Mouse (Mus musculus): ENCODE measurements around the gene Amh. TPM values are rescaled to one million over a fixed set of nuclear protein-coding genes. Genes with fewer than 3 reads are reported as not detected.
A peak's percentile ranks its signal among the peaks of the same experiment; 100 is the strongest.

Amh gene
- not detected in 2 replicates for polyA plus RNA-seq (2015; fragmentation: Nextera tagmentation; extraction: Ambion mirVana)

- Histone ChIP-seq H3K4me2 (ENCODE audit: low read length) (no peak within 1 kb of the TSS; the same call in 1 of the 2 replicates), H3K4me3 (ENCODE audit: low read length) (no peak within 1 kb of the TSS), H3K9ac (ENCODE audit: low read depth, low read length) (0 out of 2 replicates have a peak within 1 kb of the TSS, but pooled peaks have one; percentile 84), H3K36me3 (ENCODE audit: control insufficient read depth, insufficient read depth, low read length) (peaks cover 39% of the 10 kb centered on the region), H3K9me3 (ENCODE audit: control insufficient read depth, low read length) (no peaks in the 10 kb centered on the region), H3K27ac (ENCODE audit: low read depth, low read length) (no peak within 1 kb of the TSS), H3K27me3 (replicated peaks; ENCODE audit: control insufficient read depth, insufficient read depth, low read length) (peaks cover 13% of the 10 kb centered on the region), H3K4me1 (ENCODE audit: control insufficient read depth, insufficient read depth, low read depth, low read length) (peaks cover 28% of the 10 kb centered on the region)
- ATAC-seq, result no peak
- WGBS, result 76% methylated on average over 6 of the region's 6 CpGs
Measured at GRCm38 (mm10) chr10:80804916-80805315, at the start of gene Amh. Gene Amh, plus strand, starts transcription at chr10:80805243.

GRCm38 (mm10) chr10:80755291-80756015 lies 49.6 kb upstream of the Amh start:
- no peak for ATAC-seq
- H3K36me3 ChIP-seq (ENCODE audit: control insufficient read depth, insufficient read depth, low read length), result no peaks in the 10 kb centered on the region
- H3K27ac ChIP-seq (ENCODE audit: low read depth, low read length), result peak overlapping the region; percentile 86
- peak overlapping the region; percentile 65 for H3K4me2 ChIP-seq (ENCODE audit: low read length)
- peaks cover 35% of the 10 kb centered on the region for H3K4me1 ChIP-seq (ENCODE audit: control insufficient read depth, insufficient read depth, low read depth, low read length)
- no peaks in the 10 kb centered on the region for H3K27me3 ChIP-seq (replicated peaks; ENCODE audit: control insufficient read depth, insufficient read depth, low read length)
- H3K4me3 ChIP-seq (ENCODE audit: low read length), result peak overlapping the region; percentile 82
- WGBS, result under 1% methylated on average over 57 of the region's 75 CpGs
- H3K9me3 ChIP-seq (ENCODE audit: control insufficient read depth, low read length), result no peaks in the 10 kb centered on the region
- H3K9ac ChIP-seq (ENCODE audit: low read depth, low read length), result peak overlapping the region; percentile 81

- ATAC-seq, result no peak
- Histone ChIP-seq H3K4me2 (ENCODE audit: low read length) (peak overlapping the region; percentile 65), H3K27me3 (replicated peaks; ENCODE audit: control insufficient read depth, insufficient read depth, low read length) (no peaks in the 10 kb centered on the region), H3K9ac (ENCODE audit: low read depth, low read length) (peak overlapping the region; percentile 81), H3K4me3 (ENCODE audit: low read length) (peak overlapping the region; percentile 82), H3K27ac (ENCODE audit: low read depth, low read length) (no peak overlapping the region), H3K36me3 (ENCODE audit: control insufficient read depth, insufficient read depth, low read length) (no peaks in the 10 kb centered on the region), H3K9me3 (ENCODE audit: control insufficient read depth, low read length) (no peaks in the 10 kb centered on the region), H3K4me1 (ENCODE audit: control insufficient read depth, insufficient read depth, low read depth, low read length) (peaks cover 39% of the 10 kb centered on the region)
- WGBS, result 40% methylated on average over 3 of the region's 3 CpGs
Measured at GRCm38 (mm10) chr10:80756099-80756498, 48.9 kb upstream of the Amh start.

- peak overlapping the region; percentile 82 for H3K4me3 ChIP-seq (ENCODE audit: low read length)
- no peak overlapping the region for H3K9ac ChIP-seq (ENCODE audit: low read depth, low read length)
- no peaks in the 10 kb centered on the region for H3K27me3 ChIP-seq (replicated peaks; ENCODE audit: control insufficient read depth, insufficient read depth, low read length)
- H3K4me1 ChIP-seq (ENCODE audit: control insufficient read depth, insufficient read depth, low read depth, low read length), result peaks cover 39% of the 10 kb centered on the region
- H3K27ac ChIP-seq (ENCODE audit: low read depth, low read length), result no peak overlapping the region
- no peaks in the 10 kb centered on the region for H3K9me3 ChIP-seq (ENCODE audit: control insufficient read depth, low read length)
- ATAC-seq, result no peak
- WGBS, result 60% methylated on average over 2 of the region's 2 CpGs
- peak overlapping the region; percentile 65 for H3K4me2 ChIP-seq (ENCODE audit: low read length)
- no peaks in the 10 kb centered on the region for H3K36me3 ChIP-seq (ENCODE audit: control insufficient read depth, insufficient read depth, low read length)
Measured at GRCm38 (mm10) chr10:80756509-80756908, 48.5 kb upstream of the Amh start.

GRCm38 (mm10) chr10:80756967-80757366 lies 48.1 kb upstream of the Amh start:
- ATAC-seq, result no peak
- WGBS, result 62% methylated on average over 4 of the region's 4 CpGs
- peaks cover 39% of the 10 kb centered on the region for H3K4me1 ChIP-seq (ENCODE audit: control insufficient read depth, insufficient read depth, low read depth, low read length)
- H3K27ac ChIP-seq (ENCODE audit: low read depth, low read length), result no peak overlapping the region
- H3K9me3 ChIP-seq (ENCODE audit: control insufficient read depth, low read length), result no peaks in the 10 kb centered on the region
- peak overlapping the region; percentile 26; the same call in 1 of the 2 replicates for H3K9ac ChIP-seq (ENCODE audit: low read depth, low read length)
- H3K4me2 ChIP-seq (ENCODE audit: low read length), result peak overlapping the region; percentile 23; the same call in 1 of the 2 replicates
- no peaks in the 10 kb centered on the region for H3K27me3 ChIP-seq (replicated peaks; ENCODE audit: control insufficient read depth, insufficient read depth, low read length)
- H3K36me3 ChIP-seq (ENCODE audit: control insufficient read depth, insufficient read depth, low read length), result no peaks in the 10 kb centered on the region
- H3K4me3 ChIP-seq (ENCODE audit: low read length), result no peak overlapping the region

- no peaks in the 10 kb centered on the region for H3K27me3 ChIP-seq (replicated peaks; ENCODE audit: control insufficient read depth, insufficient read depth, low read length)
- H3K9ac ChIP-seq (ENCODE audit: low read depth, low read length), result peak overlapping the region; percentile 2; the same call in 1 of the 2 replicates
- ATAC-seq, result no peak
- peaks cover 35% of the 10 kb centered on the region for H3K4me1 ChIP-seq (ENCODE audit: control insufficient read depth, insufficient read depth, low read depth, low read length)
- WGBS, result 37% methylated on average over 5 of the region's 5 CpGs
- no peak overlapping the region for H3K4me2 ChIP-seq (ENCODE audit: low read length)
- H3K27ac ChIP-seq (ENCODE audit: low read depth, low read length), result no peak overlapping the region
- no peak overlapping the region for H3K4me3 ChIP-seq (ENCODE audit: low read length)
- H3K36me3 ChIP-seq (ENCODE audit: control insufficient read depth, insufficient read depth, low read length), result no peaks in the 10 kb centered on the region
- no peaks in the 10 kb centered on the region for H3K9me3 ChIP-seq (ENCODE audit: control insufficient read depth, low read length)
Measured at GRCm38 (mm10) chr10:80757717-80758116, 47.3 kb upstream of the Amh start.

- Histone ChIP-seq H3K27me3 (replicated peaks; ENCODE audit: control insufficient read depth, insufficient read depth, low read length) (no peaks in the 10 kb centered on the region), H3K27ac (ENCODE audit: low read depth, low read length) (no peak overlapping the region), H3K4me2 (ENCODE audit: low read length) (no peak overlapping the region), H3K9me3 (ENCODE audit: control insufficient read depth, low read length) (no peaks in the 10 kb centered on the region), H3K36me3 (ENCODE audit: control insufficient read depth, insufficient read depth, low read length) (no peaks in the 10 kb centered on the region), H3K9ac (ENCODE audit: low read depth, low read length) (no peak overlapping the region), H3K4me1 (ENCODE audit: control insufficient read depth, insufficient read depth, low read depth, low read length) (peaks cover 35% of the 10 kb centered on the region), H3K4me3 (ENCODE audit: low read length) (no peak overlapping the region)
- WGBS, result 89% methylated on average over 7 of the region's 7 CpGs
- ATAC-seq, result no peak
Measured at GRCm38 (mm10) chr10:80758651-80759050, 46.4 kb upstream of the Amh start.

GRCm38 (mm10) chr10:80760596-80761524 lies 44.2 kb upstream of the Amh start:
- no peak overlapping the region for H3K9ac ChIP-seq (ENCODE audit: low read depth, low read length)
- H3K4me3 ChIP-seq (ENCODE audit: low read length), result no peak overlapping the region
- no peak for ATAC-seq
- 93% methylated on average over 4 of the region's 4 CpGs for WGBS
- H3K4me2 ChIP-seq (ENCODE audit: low read length), result no peak overlapping the region
- no peaks in the 10 kb centered on the region for H3K27me3 ChIP-seq (replicated peaks; ENCODE audit: control insufficient read depth, insufficient read depth, low read length)
- H3K4me1 ChIP-seq (ENCODE audit: control insufficient read depth, insufficient read depth, low read depth, low read length), result peaks cover 30% of the 10 kb centered on the region
- H3K27ac ChIP-seq (ENCODE audit: low read depth, low read length), result no peak overlapping the region
- H3K9me3 ChIP-seq (ENCODE audit: control insufficient read depth, low read length), result no peaks in the 10 kb centered on the region
- no peaks in the 10 kb centered on the region for H3K36me3 ChIP-seq (ENCODE audit: control insufficient read depth, insufficient read depth, low read length)

GRCm38 (mm10) chr10:80761821-80762220 lies 43.2 kb upstream of the Amh start:
- Histone ChIP-seq H3K36me3 (ENCODE audit: control insufficient read depth, insufficient read depth, low read length) (0 out of 2 replicates have a peak, but pooled peaks cover 6% of the 10 kb centered on the region), H3K27ac (ENCODE audit: low read depth, low read length) (no peak overlapping the region), H3K4me1 (ENCODE audit: control insufficient read depth, insufficient read depth, low read depth, low read length) (peaks cover 21% of the 10 kb centered on the region), H3K4me3 (ENCODE audit: low read length) (no peak overlapping the region), H3K27me3 (replicated peaks; ENCODE audit: control insufficient read depth, insufficient read depth, low read length) (no peaks in the 10 kb centered on the region), H3K4me2 (ENCODE audit: low read length) (no peak overlapping the region), H3K9me3 (ENCODE audit: control insufficient read depth, low read length) (no peaks in the 10 kb centered on the region), H3K9ac (ENCODE audit: low read depth, low read length) (no peak overlapping the region)
- ATAC-seq, result no peak
- 71% methylated on average over 3 of the region's 3 CpGs for WGBS
